Mouse (Mus musculus) spleen, adult 2 months (tissue): ENCODE results near the gene Gm17455.

Source experiments
- CTCF ChIP-seq: fragments of 200-500 bp; IDR thresholded peaks from 2 replicates; pipeline ENCODE4 v1.5.1; 2011; ENCODE audit warnings: mild to moderate bottlenecking, inconsistent platforms; ENCODE audit not compliant: insufficient read depth, insufficient read length, insufficient replicate concordance; ENCODE audit errors: extremely low read depth
- POLR2A ChIP-seq: fragments of 200-500 bp; IDR thresholded peaks from 2 replicates; pipeline ENCODE4 v1.6.1; 2011; ENCODE audit warnings: low read depth, low read length, inconsistent platforms

DNA sequence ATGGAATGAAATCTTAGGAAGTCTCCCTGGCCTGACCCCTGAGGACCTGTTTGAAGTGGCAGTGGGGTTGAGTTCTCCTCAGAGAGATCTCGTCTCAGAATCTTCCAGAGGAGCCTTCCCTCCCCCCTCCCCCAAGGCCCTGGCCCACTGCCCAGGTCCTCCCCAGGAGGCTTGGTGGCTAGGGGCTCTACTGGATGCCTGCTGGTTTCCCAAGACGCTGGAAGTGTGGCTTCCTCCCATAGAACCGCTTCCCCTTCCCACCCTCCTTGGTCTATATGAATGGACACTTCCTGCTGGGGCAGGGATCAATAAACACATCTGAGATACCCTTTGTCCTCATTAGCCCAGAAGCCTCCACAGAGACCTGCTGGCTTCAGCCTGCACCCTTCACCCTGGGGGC, 48.3 kb upstream of the Gm17455 start:
- no peak for TF ChIP-seq CTCF
- no peak for TF ChIP-seq POLR2A
